Mouse (Mus musculus): ENCODE results near the gene Rxrg.
A peak's percentile ranks its signal among the peaks of the same experiment; 100 is the strongest.

Gene Rxrg

GRCm38 (mm10) chr1:167598255-167599081 is at the start of gene Rxrg:
Rxrg (plus strand) TSS chr1:167598384.
- no peak for DNase-seq (ENCODE audit: low read depth)

DNA sequence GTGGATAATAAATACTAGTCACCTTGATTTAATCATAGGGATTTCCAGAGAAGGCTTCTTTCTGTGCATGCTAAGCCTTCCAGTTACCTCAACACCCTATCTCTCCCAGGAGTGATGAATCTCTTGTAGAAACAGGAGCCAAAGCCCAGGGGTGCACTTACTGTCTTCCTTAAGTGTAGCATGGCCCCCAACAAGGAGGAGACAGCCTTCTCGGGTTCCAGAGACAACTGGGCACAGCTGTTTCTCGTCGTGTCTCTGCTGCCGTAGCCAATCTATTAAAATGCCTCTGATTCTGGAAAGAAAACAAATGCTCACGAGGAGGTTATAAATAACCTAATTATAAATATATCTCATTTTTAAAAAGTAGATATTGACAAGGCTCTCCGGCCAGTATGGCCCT is 48.9 kb upstream of the Rxrg start:
- no peak for DNase-seq (ENCODE audit: low read depth)

- no peak for DNase-seq (ENCODE audit: low read depth)
Observed at GRCm38 (mm10) chr1:167551601-167552000, 46.6 kb upstream of the Rxrg start.

DNA sequence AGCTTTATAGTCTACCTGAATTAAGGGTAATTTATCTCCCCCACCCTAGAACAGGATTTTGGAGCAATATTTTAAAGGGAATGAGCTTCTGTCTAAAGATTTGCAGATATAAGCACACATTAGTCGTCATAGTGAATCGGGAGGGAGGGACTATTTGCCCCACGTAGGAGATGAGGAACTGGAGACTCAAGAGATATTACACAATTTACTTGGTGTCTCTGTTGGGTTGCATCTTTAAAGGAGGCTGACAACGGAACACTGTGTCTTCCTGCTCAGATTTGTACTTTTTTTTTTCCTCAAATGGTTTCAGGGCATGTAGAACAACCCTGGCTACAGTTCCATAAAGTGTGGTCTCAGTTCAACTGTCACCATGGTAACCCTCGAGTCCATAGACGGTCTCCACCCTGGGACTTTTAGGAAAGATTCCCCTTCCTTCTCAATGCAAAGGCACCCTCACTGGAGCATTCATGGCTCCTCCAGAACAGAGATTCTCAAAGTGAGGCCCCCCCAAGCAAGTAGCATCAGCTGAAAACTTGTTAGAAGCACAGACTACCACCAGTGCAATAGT is 44.1 kb upstream of the Rxrg start:
- no peak for DNase-seq (ENCODE audit: low read depth)

GRCm38 (mm10) chr1:167566571-167566970 is 31.6 kb upstream of the Rxrg start:
- DNase-seq (ENCODE audit: low read depth) = no peak

GRCm38 (mm10) chr1:167579131-167579530 is 19.1 kb upstream of the Rxrg start:
- no peak for DNase-seq (ENCODE audit: low read depth)

DNA sequence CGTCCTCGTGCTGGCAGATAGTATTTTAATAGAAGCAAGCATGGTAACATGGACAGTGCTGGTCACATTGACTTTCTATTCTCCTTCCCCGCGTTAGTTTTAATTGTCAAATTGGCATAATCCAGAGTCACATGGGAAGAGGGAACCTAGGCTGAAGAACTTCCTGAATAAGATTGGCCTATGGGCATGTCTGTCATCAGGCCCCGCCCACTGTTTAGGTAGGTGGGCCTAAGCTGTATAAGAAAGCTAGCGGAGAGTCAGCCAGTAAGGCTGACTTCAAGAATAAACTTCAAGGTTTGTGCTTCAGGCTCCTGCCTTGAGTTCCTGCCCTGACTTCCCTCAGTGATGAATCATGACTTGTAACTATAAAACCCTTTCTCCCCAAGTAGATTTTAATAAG is 15.0 kb upstream of the Rxrg start:
- DNase-seq (ENCODE audit: low read depth) = no peak

- no peak for DNase-seq (ENCODE audit: low read depth)
Observed at GRCm38 (mm10) chr1:167583888-167584287, 14.3 kb upstream of the Rxrg start.

DNA sequence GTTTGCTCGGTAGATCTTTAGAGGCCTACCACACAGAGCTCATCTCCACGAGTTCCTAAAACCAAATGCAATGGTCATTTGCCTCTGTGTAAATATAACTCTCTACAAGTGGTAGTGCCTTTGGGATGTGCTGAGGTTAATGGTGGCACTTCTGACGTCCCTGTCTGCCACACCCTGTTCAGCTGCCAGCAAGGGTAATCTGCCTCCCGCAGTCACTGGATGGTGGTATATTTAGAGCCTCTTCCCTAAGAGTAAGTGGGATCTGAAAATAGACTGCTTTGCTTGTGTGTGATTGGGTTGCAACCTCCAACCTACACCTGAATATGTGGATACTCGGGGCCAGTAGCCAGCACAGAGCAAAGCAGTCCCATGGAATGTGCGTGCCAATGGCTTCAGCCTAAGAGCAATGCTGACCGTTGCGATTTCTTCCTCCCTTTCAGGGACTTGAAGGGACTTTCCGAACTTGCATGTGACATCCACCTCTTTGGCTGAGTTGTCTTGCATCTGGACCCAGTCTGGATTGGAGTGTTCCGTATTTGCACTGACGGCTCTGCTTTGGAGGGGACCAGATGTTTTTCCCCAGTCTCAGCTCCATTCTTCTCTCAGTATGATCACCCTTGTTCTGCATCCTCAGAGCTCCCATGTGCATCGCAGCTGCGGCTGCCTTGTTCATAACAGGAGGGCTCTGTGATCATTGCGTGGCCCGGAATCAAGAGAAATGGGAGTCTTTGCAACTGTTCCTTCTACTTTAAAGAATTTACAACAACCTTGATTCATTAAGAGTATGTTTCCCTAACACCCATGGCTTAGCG is 9.2 kb upstream of the Rxrg start:
- DNase-seq (ENCODE audit: low read depth) = no peak

- DNase-seq (ENCODE audit: low read depth) = no peak
Observed at GRCm38 (mm10) chr1:167592175-167592574, 6.0 kb upstream of the Rxrg start.

DNA sequence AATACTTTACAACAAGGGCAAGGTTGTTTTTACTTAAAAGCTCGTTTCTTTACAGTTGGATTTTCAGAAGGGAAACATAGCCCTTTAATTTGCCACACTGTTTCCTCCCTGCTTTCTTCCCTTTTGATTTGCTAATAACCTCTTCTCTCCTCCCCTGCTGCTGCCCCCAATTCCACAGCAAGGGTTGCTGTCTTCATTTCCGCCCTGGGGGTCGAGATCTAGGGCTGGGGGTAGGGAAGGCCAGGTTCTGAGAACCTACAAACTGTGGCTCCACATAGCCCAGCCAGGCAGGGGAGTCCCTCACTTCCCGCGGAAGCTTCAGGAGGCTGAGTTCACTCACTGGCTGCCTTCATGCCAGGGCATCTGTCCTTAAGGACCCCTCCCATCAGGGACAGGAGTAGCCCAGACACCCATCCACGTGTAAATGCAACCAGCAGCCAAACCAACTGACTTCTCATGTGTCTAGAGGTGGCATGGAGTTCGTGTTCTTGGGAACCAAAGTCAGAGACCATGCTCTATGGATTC is 1.1 kb downstream of the Rxrg start:
- no peak for DNase-seq (ENCODE audit: low read depth)

DNA sequence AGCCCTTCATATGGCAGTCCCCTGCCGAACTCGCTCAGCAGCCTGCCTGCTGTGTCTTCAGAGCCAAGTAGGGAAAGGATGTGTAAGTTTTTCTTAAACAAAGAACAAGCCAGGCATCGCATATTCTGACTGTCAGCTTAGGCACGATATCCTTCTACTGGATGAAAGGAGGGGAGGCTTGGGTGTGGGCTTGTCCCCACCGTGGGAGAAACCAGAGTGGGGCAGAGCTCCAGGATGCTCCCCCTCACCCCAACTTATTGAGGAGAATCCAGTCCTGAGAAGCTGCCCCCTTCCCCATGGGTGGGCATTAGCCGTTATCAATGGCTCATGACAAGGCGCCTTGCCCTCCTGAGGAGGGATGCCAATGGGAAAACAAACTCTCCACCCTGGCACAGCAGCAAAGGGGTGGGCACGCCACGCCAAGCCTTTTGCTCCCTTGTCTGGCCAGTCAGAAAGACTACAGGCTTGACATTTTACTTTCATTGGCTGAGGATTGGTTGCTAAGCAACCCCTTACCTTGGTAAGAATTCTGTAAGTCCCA is 10.1 kb downstream of the Rxrg start:
- DNase-seq (ENCODE audit: low read depth) = no peak

GRCm38 (mm10) chr1:167617131-167617530 is 18.9 kb downstream of the Rxrg start:
- DNase-seq (ENCODE audit: low read depth) = no peak

GRCm38 (mm10) chr1:167617995-167618489 is 19.9 kb downstream of the Rxrg start:
- no peak for DNase-seq (ENCODE audit: low read depth)

DNA sequence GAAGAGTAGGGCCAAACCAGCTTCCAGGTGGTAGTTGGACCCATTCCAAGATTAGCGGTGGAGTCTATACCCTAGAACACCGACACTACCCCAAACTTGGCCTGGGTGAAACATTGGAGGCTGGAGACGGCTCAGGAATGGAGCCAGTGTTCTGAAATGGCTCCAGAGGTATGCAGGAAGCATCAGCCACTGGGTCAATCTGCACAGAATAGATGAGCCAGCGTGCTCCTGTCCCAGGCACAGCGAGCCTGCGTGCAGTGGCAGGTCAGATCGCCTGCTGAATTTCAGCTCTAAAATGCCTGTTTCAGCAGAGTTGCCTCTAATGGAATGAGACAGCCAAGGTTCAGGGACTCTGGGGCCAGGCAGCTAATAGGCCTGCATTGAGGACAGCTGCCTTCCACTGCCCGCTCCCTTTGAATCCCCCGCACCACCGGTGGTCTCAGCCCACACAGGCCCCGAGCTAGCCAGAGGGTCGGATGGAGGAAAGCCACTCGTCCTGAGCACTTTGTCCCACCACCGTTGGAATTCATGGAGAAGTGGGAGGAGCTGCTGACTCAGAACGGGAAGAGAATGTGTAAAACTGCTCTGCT is 22.1 kb downstream of the Rxrg start:
- DNase-seq (ENCODE audit: low read depth) = no peak

DNA sequence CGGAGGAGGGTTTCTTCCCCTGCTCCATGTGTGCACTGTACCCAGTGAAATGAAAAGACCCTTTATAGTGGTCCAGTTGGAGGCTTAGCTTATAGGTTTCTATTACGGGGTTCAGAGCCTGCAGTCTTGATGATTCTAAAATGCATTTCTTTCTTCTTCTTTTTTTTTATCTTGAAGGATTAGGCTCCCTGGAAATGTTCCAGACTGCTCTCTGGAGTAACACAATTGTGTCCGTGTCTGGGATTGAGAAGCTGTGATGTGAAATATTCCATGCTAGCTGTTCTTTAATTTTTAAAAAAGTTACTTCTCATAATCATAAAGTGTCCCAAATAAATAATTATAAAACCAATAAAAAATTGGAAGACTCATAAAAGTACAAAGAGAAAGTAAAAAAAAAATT is 26.9 kb downstream of the Rxrg start:
- DNase-seq (ENCODE audit: low read depth) = no peak

GRCm38 (mm10) chr1:167631765-167632164 is 33.6 kb downstream of the Rxrg start:
- DNase-seq (ENCODE audit: low read depth) = no peak

- no peak for DNase-seq (ENCODE audit: low read depth)
Observed at GRCm38 (mm10) chr1:167635702-167636101, 37.5 kb downstream of the Rxrg start.

- peak; percentile 51 for DNase-seq (ENCODE audit: low read depth)
Observed at GRCm38 (mm10) chr1:167636948-167637347, 38.8 kb downstream of the Rxrg start.

DNA sequence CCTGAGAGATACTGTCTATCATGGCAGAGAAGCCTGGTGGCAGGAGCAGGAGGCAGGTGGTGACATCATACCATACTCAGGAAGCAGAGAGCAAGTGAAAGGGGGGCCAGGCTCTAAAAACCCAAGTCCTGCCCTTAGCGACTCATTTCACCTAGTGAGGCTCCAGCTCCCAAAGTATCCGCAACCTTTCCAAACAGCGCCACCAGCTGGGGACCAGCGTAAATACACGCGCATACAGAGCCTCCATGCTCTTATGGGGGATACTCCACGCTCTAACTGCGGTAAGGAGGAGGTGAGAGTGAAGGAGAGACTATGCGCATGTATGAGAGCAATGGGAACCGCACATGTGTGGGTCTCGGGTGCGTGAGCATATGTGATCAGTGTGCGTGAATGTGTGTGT is 39.9 kb downstream of the Rxrg start:
- peak; percentile 2 for DNase-seq (ENCODE audit: low read depth)

- no peak for DNase-seq (ENCODE audit: low read depth)
Observed at GRCm38 (mm10) chr1:167638901-167639300, 40.7 kb downstream of the Rxrg start.
